Mouse (Mus musculus): ENCODE measurements at regions not wholly inside any gene's neighbourhood (a gene's known extent, or its start where the extent isn't known, plus 50 kb on each side); places are given as distances from the start of the nearest gene placed in this dataset.

- in situ Hi-C loops (cut with MboI, MseI) = loop anchor here (25.0 kb wide), 1 partner anchor 108 kb away; no protein-coding TSS in a partner anchor
Observed at GRCm38 (mm10) chr13:38878718-38879669, 81.7 kb downstream of the Slc35b3 start.

- in situ Hi-C loops (cut with MboI, MseI) = loop anchor here (25.0 kb wide), 1 partner anchor 111 kb away; no protein-coding TSS in a partner anchor
Observed at GRCm38 (mm10) chr13:38875923-38876322, 84.8 kb downstream of the Slc35b3 start.

GRCm38 (mm10) chr13:38864002-38864401 lies 96.7 kb downstream of the Slc35b3 start:
- in situ Hi-C loops (cut with MboI, MseI) = no loop called here

- in situ Hi-C loops (cut with MboI, MseI) = no loop called here
Observed at GRCm38 (mm10) chr13:38855742-38856141, 104.9 kb downstream of the Slc35b3 start.

- in situ Hi-C loops (cut with MboI, MseI) = no loop called here
Observed at GRCm38 (mm10) chr13:38854986-38855385, 105.7 kb downstream of the Slc35b3 start.

- in situ Hi-C loops (cut with MboI, MseI) = no loop called here
Observed at GRCm38 (mm10) chr13:38852868-38853267, 107.8 kb downstream of the Slc35b3 start.

- in situ Hi-C loops (cut with MboI, MseI) = no loop called here
Observed at GRCm38 (mm10) chr13:38851820-38852219, 108.9 kb downstream of the Slc35b3 start.

GRCm38 (mm10) chr13:38838231-38838630 lies 122.4 kb downstream of the Slc35b3 start:
- in situ Hi-C loops (cut with MboI, MseI) = no loop called here

GRCm38 (mm10) chr13:38825649-38826048 lies 135.0 kb downstream of the Slc35b3 start:
- in situ Hi-C loops (cut with MboI, MseI) = no loop called here

- in situ Hi-C loops (cut with MboI, MseI) = no loop called here
Observed at GRCm38 (mm10) chr13:38819526-38819925, 141.1 kb downstream of the Slc35b3 start.

- in situ Hi-C loops (cut with MboI, MseI) = no loop called here
Observed at GRCm38 (mm10) chr13:38818781-38819180, 141.9 kb downstream of the Slc35b3 start.

- in situ Hi-C loops (cut with MboI, MseI) = no loop called here
Observed at GRCm38 (mm10) chr13:38816296-38816695, 144.4 kb downstream of the Slc35b3 start.

GRCm38 (mm10) chr13:38815002-38815707 lies 145.5 kb downstream of the Slc35b3 start:
- in situ Hi-C loops (cut with MboI, MseI) = no loop called here

- in situ Hi-C loops (cut with MboI, MseI) = no loop called here
Observed at GRCm38 (mm10) chr13:38798514-38798913, 139.7 kb upstream of the Eef1e1 start.

GRCm38 (mm10) chr13:38793456-38793855 lies 134.6 kb upstream of the Eef1e1 start:
- in situ Hi-C loops (cut with MboI, MseI) = no loop called here

- in situ Hi-C loops (cut with MboI, MseI) = no loop called here
Observed at GRCm38 (mm10) chr13:38780630-38781010, 121.8 kb upstream of the Eef1e1 start.

- in situ Hi-C loops (cut with MboI, MseI) = no loop called here
Observed at GRCm38 (mm10) chr13:38779984-38780629, 121.2 kb upstream of the Eef1e1 start.

- in situ Hi-C loops (cut with MboI, MseI) = no loop called here
Observed at GRCm38 (mm10) chr13:38776546-38776945, 117.7 kb upstream of the Eef1e1 start.

GRCm38 (mm10) chr13:38772996-38773395 lies 114.1 kb upstream of the Eef1e1 start:
- in situ Hi-C loops (cut with MboI, MseI) = no loop called here

- in situ Hi-C loops (cut with MboI, MseI) = no loop called here
Observed at GRCm38 (mm10) chr13:38766133-38766532, 107.3 kb upstream of the Eef1e1 start.

GRCm38 (mm10) chr13:38760261-38760660 lies 101.4 kb upstream of the Eef1e1 start:
- in situ Hi-C loops (cut with MboI, MseI) = no loop called here

GRCm38 (mm10) chr13:38756629-38757227 lies 97.9 kb upstream of the Eef1e1 start:
- in situ Hi-C loops (cut with MboI, MseI) = no loop called here
